Mouse (Mus musculus): Measurements from ENCODE around the gene Defb45. TPM values are rescaled to one million over a fixed set of nuclear protein-coding genes. Genes with fewer than 3 reads are reported as not detected.

Defb45 gene
- total RNA-seq, 1 experiment from 2014 or later: not detected

Other genes with a start within 250 kb of the Defb45 start
- 2.1 and 3.2 TPM in 2 replicates for gene Nrsn2, start 222.8 kb downstream of the Defb45 start, total RNA-seq (2021)
- gene Sox12, start 201.3 kb downstream of the Defb45 start, total RNA-seq (2021): 17.0 and 22.8 TPM in 2 replicates
- 7.6 and 8.3 TPM in 2 replicates for gene Zcchc3, start 184.4 kb downstream of the Defb45 start, total RNA-seq (2021)
- not detected in 2 replicates for gene 6820408C15Rik, start 183.8 kb downstream of the Defb45 start, total RNA-seq (2021)
- not detected in 2 replicates for gene Defb23, start 134.8 kb downstream of the Defb45 start, total RNA-seq (2021)
- gene Defb20, start 122.3 kb downstream of the Defb45 start, total RNA-seq (2021): not detected in 2 replicates
- gene Defb22, start 109.3 kb downstream of the Defb45 start, total RNA-seq (2021): not detected in 2 replicates
- not detected in 2 replicates for gene Defb26, start 87.7 kb downstream of the Defb45 start, total RNA-seq (2021)
- not detected in 2 replicates for gene Defb28, start 81.1 kb downstream of the Defb45 start, total RNA-seq (2021)
- not detected in 2 replicates for gene Defb29, start 59.3 kb downstream of the Defb45 start, total RNA-seq (2021)
- not detected in 2 replicates for gene Gm17416, start 30.1 kb downstream of the Defb45 start, total RNA-seq (2021)
- gene Defb21, start 26.7 kb downstream of the Defb45 start, total RNA-seq (2021): not detected in 2 replicates
- 0.97 TPM in 1 of 2 replicates, not detected in the other for gene Defb19, start 19.1 kb downstream of the Defb45 start, total RNA-seq (2021)
- 1.0 TPM in 1 of 2 replicates, not detected in the other for gene Defb36, start 4.9 kb upstream of the Defb45 start, total RNA-seq (2021)
- gene Defb25, start 23.7 kb upstream of the Defb45 start, total RNA-seq (2021): 2.5 TPM in 1 of 2 replicates, not detected in the other
- gene Rem1, start 27.6 kb upstream of the Defb45 start, total RNA-seq (2021): 8.1 and 9.0 TPM in 2 replicates
- gene H13, start 70.1 kb upstream of the Defb45 start, total RNA-seq (2021): 149 and 153 TPM in 2 replicates
- gene Mcts2, start 87.6 kb upstream of the Defb45 start, total RNA-seq (2021): 34.2 and 37.9 TPM in 2 replicates
- 73.3 and 81.1 TPM in 2 replicates for gene Id1, start 136.9 kb upstream of the Defb45 start, total RNA-seq (2021)
- gene Cox4i2, start 154.8 kb upstream of the Defb45 start, total RNA-seq (2021): 4.2 and 4.3 TPM in 2 replicates
- gene Bcl2l1, start 232.3 kb upstream of the Defb45 start, total RNA-seq (2021): 48.9 and 61.8 TPM in 2 replicates
- 9.6 and 13.5 TPM in 2 replicates for gene Tpx2, start 248.6 kb upstream of the Defb45 start, total RNA-seq (2021)